Mouse (Mus musculus): ENCODE measurements around the gene Nlgn2. TPM values are rescaled to one million over a fixed set of nuclear protein-coding genes. Genes with fewer than 3 reads are reported as not detected.

The Nlgn2 gene
- total RNA-seq, 1 experiment from 2014 or later: 0.29 TPM

DNA sequence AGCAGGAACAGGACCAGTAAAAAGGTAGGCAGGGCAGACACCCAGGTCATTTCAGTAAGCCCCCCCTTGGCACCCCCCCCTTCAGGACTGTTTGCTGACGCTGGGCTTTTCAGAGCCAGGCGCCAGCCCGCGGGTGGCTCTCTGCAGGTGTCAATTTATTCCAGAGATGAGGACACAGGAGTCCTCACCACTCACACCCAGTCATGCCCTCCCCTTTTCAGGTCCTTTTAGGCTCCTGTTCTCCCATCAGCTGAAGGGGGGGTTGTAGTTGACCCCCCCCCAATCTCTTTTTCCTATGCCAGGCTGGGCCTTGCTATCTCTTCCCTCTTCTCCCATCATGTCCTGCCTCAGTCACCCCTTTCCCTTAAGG lies 1.6 kb downstream of the Nlgn2 start:
- ATAC-seq (replicated peaks; ENCODE audit: insufficient number of reproducible peaks, low FRiP score, low TSS enrichment, poor library complexity, severe bottlenecking): no peak

DNA sequence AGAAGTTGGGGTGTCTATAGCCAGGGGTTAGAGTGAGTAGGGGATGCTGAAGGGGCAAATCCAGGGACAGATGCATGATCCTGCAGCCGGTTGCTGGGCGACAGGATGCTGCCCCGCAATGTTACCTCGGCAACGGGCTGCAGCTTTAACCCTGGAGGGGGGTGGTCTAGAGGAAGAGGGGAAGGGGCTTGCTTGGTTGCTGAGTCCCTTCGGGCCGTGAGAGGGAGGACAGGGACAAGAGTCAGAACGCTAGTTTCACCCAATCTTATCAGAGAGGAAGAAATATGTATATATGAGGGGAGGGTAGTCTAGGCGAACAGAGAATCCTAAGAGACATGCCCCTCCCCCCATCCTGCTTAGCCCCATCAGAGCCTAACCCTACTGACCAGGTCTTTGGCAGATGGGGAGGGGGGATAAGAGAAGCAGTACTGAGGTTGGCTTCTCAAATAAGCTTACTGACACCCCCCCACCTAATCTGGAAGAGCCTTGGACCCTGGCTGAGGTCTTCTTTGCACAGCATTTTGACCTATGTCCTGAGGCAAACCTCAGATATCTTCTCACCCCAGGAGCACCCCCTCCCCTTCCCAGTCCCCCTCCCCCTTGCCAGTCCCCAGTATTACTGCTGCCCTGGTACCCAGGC lies 2.1 kb downstream of the Nlgn2 start:
- ATAC-seq (replicated peaks; ENCODE audit: insufficient number of reproducible peaks, low FRiP score, low TSS enrichment, poor library complexity, severe bottlenecking): no peak

DNA sequence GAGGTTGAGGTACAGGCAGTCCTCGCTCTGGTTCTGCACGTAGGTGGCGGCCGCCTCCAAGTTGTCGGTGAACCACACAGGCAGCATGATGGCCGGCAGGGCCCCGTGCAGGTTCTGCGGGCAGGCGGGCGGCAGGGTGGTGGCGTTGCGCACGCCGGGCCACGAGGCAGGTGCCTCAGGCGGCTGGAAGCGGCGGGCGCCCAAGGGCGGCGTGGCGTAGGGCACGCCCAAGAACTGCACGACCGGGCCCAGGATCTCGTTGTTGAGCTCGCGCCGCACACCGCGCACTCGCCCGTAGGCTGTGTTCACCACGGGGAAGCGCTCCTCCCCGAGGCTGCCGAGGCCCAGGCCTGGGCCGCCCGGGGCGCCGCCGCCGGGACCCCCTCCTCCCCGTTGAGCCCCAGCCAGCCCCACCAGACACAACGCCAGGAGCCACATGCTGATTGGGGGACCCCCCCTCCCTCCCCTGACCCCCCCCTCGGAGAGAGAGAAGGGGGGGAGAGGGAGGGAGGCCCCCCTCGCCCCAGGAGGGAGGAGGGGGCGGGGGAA lies 3.5 kb downstream of the Nlgn2 start:
- no peak for ATAC-seq (replicated peaks; ENCODE audit: insufficient number of reproducible peaks, low FRiP score, low TSS enrichment, poor library complexity, severe bottlenecking)

DNA sequence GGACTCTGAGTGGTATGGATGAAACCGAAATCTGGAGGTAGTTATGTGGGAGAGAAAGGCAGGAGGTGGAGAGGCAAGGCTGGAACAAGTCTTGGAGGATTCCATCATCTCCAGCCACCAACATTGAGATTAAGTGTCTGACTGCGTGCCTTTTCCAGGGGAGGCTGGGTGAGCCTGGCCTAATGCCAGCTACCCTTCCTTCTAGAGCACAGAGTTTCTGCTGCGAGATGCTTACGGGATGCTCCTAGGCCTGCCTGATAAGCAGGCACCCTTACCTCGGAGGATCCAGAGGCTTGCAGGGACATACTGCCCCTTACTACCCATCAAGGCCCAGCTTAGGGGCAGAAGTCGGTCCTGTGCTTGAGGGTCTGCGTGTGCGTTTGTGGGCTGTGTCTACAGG lies 4.0 kb downstream of the Nlgn2 start:
- no peak for ATAC-seq (replicated peaks; ENCODE audit: insufficient number of reproducible peaks, low FRiP score, low TSS enrichment, poor library complexity, severe bottlenecking)

DNA sequence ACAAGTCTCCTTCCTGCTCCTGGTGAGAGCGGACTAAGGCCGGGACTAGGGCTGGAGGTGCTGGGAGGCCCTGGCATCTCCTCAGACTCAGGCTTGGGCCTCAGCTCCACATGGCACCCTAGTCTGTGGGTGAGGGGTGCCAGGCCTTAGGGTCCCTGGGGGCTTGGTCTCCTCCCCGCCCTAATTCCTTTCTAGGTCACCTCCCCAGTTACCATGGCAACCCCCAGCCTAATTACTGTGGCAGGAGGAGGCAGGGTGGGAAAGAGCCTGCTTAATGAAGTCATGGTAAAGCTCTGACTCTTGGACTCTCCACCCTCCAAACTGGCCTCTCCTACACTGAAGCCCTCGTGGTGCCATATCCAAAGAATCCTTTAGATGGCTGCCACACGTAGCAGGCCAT lies 8.8 kb downstream of the Nlgn2 start:
- ATAC-seq (replicated peaks; ENCODE audit: insufficient number of reproducible peaks, low FRiP score, low TSS enrichment, poor library complexity, severe bottlenecking): no peak

DNA sequence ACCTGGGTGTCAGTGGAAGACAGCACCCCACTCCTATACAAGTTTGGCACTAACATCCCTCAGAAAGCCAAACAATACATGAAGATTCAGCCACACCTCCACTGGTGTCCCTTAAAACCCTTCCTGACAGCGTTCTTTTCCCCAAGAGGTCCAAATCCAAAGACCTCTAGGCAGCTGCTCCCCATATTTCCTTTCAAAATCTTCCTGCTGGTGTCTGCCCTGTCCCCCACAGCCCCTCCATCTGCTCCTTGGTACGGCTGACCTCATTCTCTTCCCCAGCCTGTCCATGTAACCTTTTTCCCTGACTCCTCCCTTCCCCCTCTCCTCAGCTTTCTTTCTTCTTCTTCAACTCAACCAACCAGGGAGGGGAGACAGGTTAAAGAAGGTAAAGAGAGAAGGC lies 14.1 kb downstream of the Nlgn2 start:
- ATAC-seq (replicated peaks; ENCODE audit: insufficient number of reproducible peaks, low FRiP score, low TSS enrichment, poor library complexity, severe bottlenecking): no peak

DNA sequence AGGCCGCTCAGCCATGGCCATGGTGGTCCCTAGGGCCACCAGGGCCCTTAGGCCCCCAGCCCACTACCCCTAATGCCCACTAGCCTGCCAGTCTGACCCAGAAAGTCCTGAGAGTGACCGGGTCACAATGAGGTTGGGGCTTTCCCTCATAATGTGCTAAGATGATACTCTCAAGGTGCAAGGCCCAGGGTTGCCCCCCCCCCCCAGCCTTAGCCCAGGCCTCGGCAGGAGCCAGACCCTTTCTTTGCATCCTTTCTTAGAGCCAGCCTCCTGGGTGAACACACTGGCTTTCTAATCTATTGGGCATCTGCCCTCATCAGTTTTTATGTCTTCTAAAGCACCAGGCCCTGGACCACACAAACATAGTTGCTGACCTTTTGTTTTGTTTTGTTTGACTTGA lies 15.5 kb downstream of the Nlgn2 start, which contains the start of gene Spem1:
Gene Spem1, minus strand, starts transcription at position 101 of the 400 bp plus-strand sequence.
- no peak for ATAC-seq (replicated peaks; ENCODE audit: insufficient number of reproducible peaks, low FRiP score, low TSS enrichment, poor library complexity, severe bottlenecking)

DNA sequence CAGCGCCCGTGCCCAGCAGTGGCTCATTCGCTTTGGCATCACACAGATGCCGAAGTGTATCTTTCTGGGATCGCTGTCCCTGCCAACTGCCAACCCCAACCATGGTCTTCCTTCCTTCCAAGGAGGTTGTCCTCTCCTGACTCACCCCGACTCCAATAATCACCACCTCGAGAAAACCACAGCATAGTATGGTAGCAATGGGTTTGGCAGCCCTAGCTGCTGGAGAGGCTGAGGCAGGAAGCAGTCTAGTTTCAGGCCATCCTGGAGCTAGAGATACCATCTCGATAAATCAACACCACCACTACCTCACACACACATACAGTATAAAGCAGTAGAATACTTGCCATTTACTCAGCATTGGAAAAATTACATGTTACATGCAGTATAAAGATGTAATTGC lies 18.7 kb downstream of the Nlgn2 start:
- ATAC-seq (replicated peaks; ENCODE audit: insufficient number of reproducible peaks, low FRiP score, low TSS enrichment, poor library complexity, severe bottlenecking): no peak

DNA sequence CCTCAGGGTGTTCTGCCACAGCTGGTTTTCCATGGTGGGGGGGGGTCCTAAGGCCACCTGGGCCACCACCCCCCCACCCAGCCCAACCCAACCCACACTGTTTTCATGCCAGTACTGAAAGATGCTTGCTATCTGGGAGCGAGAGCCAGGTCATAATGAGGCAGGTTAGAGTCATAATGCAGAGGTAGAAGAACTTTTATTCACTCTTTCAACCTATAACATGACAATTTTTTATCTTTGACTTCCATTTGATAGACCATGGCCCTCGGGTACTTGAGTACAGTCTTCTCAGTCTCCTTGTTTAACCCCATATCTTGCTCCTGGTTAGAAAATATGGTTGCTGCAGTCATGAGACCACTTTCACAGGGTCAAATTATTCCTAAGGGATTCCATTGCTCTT lies 19.2 kb downstream of the Nlgn2 start, which contains the start of gene Spem2:
Gene Spem2, minus strand, starts transcription at position 101 of the 400 bp plus-strand sequence.
- ATAC-seq (replicated peaks; ENCODE audit: insufficient number of reproducible peaks, low FRiP score, low TSS enrichment, poor library complexity, severe bottlenecking): no peak

DNA sequence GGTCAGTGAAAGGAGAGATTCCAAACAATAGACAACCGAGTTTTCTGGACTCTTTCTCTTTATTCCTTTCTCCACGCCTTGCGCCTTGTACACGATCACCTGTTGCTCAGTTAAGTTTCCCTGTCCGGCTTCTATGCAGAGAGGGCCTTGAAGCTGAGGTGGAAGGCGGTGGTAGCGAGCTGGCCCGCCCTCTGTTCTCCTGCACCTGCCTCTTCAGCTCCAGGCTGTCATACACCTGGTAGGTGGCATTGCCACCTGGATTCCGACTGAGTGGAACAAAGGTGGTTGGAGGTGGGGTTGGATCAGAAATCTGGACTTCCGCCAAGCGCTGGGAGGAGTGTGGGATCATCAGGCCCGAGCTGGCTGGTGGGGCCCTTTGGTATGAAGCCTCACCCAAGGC lies 21.1 kb downstream of the Nlgn2 start:
- ATAC-seq (replicated peaks; ENCODE audit: insufficient number of reproducible peaks, low FRiP score, low TSS enrichment, poor library complexity, severe bottlenecking): no peak

DNA sequence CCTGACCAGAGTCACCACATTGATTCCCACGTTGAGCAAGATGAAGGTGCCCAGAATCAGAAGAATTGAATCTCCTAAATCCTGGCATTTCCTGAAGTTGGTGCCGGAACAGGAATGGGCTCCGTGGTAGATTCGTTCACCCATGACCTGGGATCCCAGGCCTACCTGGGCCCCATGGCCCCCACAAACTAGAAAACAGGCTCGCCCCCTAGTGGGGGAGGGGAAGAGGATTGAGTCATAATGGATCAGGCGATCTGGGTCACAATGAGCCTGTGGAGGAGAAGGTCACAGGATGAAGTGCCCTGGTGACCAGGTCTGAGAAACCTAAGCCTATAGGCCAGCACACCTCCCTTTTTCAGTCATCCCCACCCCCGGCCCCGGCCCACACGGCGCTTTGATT lies 22.4 kb downstream of the Nlgn2 start, which contains the start of gene Gm39566:
Gene Gm39566, minus strand, starts transcription at position 144 of the 400 bp plus-strand sequence.
- no peak for ATAC-seq (replicated peaks; ENCODE audit: insufficient number of reproducible peaks, low FRiP score, low TSS enrichment, poor library complexity, severe bottlenecking)

DNA sequence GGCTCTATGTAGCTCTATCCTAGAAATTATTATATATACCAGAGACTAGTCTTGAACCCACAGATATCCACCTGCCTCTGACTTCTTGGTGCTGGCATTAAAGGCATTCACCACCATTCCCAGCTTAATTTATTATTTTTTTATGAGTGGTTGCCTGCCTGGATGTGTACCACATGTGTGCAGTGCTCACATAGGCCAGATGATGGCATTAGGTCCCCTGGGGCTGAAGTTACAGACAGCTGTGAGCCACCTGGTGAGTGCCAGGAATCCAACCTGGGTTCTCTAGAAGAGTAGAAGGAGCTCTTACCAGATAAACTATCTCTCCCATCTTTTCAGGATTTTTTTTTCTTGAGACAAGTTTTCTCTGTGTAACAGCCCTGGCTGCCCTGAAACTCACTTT lies 27.3 kb downstream of the Nlgn2 start:
- ATAC-seq (replicated peaks; ENCODE audit: insufficient number of reproducible peaks, low FRiP score, low TSS enrichment, poor library complexity, severe bottlenecking): no peak

DNA sequence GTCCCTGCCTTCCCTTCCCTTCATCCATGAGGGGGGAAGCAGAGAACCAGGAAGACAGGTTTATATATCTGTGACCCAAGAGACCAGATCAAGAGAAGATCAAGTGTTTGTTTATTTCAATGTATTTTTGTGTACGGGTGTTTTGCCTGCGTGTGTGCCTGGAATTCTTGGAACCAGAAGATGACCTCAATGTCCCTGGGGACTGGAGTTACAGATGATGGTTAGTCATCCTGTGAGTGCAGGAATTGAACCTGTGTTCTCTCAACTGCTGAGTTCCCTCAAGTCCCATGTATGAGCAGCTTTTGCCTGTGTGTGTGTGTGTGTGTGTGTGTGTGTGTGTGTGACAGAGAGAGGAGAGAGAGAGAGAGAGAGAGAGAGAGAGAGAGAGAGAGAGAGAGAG lies 29.9 kb downstream of the Nlgn2 start:
- ATAC-seq (replicated peaks; ENCODE audit: insufficient number of reproducible peaks, low FRiP score, low TSS enrichment, poor library complexity, severe bottlenecking): no peak

DNA sequence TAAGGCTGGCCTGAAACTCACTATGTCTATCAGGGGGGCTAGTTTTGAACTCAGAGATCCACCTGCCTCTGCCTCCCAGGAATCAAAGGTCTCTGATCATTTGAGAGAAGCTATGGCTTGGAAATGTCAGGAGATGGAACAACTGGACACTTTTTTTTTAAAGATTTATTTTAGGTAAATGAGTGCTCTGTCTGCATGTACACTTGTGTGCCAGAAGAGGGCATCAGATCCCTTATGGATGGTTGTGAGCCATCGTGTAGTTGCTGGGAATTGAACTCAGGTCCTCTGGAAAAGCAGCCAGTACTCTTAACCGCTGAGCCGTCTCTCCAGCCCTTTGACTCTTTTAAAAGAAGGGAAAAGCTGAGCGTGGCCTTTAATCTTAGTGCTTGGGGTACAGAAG lies 31.2 kb downstream of the Nlgn2 start:
- ATAC-seq (replicated peaks; ENCODE audit: insufficient number of reproducible peaks, low FRiP score, low TSS enrichment, poor library complexity, severe bottlenecking): no peak

DNA sequence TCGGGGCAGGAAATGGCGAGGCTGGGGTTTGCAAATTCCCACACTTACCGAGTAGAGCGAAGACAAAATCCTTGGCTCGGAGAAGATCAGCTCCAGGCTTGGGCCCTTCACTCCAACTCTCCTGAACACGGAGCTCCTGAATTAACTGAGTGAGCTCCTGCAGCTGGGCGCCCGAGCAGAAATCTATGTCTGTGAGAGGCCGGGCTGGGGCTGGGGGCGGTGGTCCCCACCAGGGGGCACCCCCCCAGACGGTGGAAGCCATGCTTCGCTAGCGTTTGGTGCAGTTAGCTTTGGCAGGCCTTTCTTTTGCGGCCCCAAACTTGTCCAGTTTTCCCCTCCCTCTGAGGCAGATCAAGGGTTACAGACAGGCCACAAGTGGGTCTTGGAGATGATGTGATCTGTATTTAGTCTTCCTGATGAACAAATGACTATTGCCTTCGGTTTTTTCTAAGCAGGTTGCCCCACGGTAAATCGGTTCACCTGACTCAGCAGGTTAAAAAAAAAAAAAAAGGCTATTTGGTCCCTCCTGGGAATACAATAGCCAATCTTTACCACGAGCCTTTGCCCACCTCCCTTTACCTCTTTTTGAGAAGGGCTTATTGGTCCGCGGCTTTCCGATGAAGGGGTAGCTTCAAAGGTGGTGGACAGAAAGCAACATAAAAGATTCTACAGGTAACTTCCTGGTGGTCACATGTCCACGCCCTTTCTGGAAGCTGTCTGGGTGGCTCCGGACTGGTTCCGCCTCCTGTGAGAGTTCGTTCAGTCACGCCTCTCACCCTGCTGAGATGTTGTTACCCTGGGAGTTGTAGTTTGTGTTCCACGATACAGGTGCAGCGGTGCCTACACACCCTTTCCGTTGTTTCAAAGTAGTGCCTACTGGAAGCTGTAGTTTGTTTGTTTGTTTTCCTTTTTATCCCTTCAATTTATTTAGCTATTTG lies 32.3 kb downstream of the Nlgn2 start, which contains the start of gene Tmem102:
Gene Tmem102, minus strand, starts transcription at position 653 of the 938 bp plus-strand sequence.
- no peak for ATAC-seq (replicated peaks; ENCODE audit: insufficient number of reproducible peaks, low FRiP score, low TSS enrichment, poor library complexity, severe bottlenecking)

DNA sequence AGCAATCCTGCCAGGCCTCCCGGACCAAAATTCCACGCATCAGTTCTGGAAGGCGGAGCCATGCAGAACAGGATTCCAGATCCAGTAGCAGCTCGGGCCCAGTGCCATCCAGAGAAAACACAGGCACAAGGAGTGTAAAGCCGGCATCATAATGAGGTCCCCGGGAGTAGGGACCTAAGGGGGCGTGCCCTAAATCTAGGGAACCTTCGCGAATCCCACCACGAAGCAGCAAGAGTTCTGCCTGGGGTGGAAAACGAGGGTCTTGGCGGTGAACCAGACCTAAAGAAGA lies 33.0 kb downstream of the Nlgn2 start:
- ATAC-seq (replicated peaks; ENCODE audit: insufficient number of reproducible peaks, low FRiP score, low TSS enrichment, poor library complexity, severe bottlenecking): no peak

DNA sequence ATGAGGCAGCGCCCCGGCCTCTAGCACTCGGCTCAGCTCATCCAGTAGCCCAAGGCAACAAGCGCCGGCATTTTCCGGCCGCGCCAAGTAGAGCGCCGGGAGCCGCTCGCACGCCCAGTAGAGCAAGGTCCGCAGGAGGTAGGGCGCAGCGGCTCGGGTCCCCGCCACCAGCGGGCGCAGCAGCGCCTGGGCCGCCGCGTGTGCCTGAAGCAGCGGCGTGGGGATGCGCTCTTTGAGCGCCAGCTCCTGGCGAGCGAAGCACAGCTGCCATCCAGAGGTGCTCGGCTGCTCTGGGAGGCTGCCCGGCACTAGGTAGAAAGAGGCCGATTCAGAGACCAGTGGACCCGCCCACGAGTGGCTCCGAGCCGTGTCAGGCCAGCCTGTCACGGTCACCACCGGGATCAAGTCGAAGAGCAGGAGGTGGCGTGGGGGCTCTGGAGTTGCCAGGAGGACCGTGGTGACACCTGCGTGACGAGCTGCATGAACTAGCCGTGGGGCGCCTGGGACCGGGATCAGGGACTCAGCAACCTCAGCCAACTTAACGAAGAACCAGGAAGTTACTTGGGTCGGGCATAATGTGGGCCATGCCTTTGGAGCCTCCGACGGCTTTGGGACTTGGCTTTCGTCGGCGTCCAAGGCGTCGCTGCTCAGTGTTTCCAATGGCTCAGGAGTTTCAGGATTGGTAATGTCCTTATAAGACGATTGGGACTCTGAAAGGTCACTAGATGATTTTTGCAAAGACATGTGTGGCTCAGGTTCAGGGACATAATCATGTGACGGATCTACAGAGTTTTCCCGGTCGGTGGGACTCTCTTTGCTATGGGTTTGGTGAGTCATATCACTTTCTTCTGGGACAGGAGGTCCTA lies 33.6 kb downstream of the Nlgn2 start:
- peak; percentile 36 for ATAC-seq (replicated peaks; ENCODE audit: insufficient number of reproducible peaks, low FRiP score, low TSS enrichment, poor library complexity, severe bottlenecking)

DNA sequence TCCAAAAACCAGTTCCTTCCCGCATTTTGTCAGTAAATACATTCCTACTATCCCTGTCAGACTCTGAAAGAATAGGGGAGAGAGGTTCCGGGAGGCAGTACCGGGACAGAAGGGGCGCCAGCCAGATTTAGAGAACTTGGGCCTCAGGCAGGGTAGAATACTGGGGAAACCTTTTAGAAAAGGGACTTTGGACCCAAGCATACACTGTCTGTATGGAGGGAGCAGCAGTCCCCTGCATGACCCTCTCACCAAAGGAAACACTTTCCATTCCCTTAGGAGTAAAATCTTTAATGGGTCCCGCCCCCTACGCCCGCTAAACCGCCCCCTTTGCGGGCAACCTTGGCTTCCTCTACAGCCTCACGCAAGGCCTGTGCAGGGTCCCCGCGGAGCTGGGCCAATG lies 34.3 kb downstream of the Nlgn2 start:
- ATAC-seq (replicated peaks; ENCODE audit: insufficient number of reproducible peaks, low FRiP score, low TSS enrichment, poor library complexity, severe bottlenecking): no peak

DNA sequence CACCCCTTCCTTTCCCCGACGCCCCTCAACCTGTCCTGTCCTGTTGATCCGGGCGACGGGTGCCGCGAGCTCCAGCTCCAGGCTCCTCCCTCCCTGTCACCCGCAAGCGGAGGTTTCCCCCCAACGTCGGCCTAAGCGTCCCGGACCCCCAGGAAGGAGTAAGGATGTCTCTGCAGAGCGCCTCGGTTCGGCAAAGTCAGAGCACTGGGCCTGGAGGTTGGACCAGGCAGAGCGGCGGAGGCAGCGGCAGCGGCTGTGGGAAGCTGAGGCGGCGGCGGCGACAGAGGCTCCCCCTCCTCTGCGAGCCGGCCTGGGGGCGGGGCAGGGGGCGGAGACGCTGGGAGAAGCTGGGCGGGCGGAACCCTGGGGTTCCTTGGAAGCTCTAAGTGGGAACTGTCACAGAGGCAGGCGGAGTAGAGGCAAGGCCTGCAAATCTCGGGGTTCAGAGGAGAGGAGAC lies 34.9 kb downstream of the Nlgn2 start:
- no peak for ATAC-seq (replicated peaks; ENCODE audit: insufficient number of reproducible peaks, low FRiP score, low TSS enrichment, poor library complexity, severe bottlenecking)
